In genomic region chr13:41583666-41584357, GRCm38 (mm10) we compare ENCODE assay signal across 10 mouse cellular contexts. TPM values are rescaled to one million over a fixed set of nuclear protein-coding genes. Genes with fewer than 3 reads are reported as not detected.
A peak's percentile ranks its signal among the peaks of the same experiment; 100 is the strongest.
DNase-seq lines count a peak whose midpoint lies in the region; ATAC-seq and TF ChIP-seq lines count a peak whose summit lies in the region.
"Had no signal": no experiment of that assay in that cellular context is flagged by ENCODE, and none has a peak within 500 bp of the region (broad histone marks: within the 10 kb centered on the region; RNA-seq: fewer than 3 reads in every experiment).

No protein-coding gene starts in this region.

- H3K9ac ChIP-seq in CH12.LX (ENCODE audit: insufficient read depth, low read depth): peak overlapping the region; percentile 86
- no peak overlapping the region for H3K9ac ChIP-seq in forebrain, postnatal 0 days
- H3K9ac ChIP-seq in forebrain, embryonic 15.5 days (replicated peaks): no peak overlapping the region

- in situ Hi-C loops in CH12.LX (cut with MboI; ENCODE audit: low pct_ligation_motif_present, low pct_unique_long_range_greater_than_20kb, low sequenced_read_pairs): loop anchor here (25.0 kb wide), 1 partner anchor 572 kb away; the partner anchor contains the start of genes Pak1ip1 and Tmem14c

- DNase-seq in layer of hippocampus, adult 2 months (ENCODE audit: low spot score in 2 of 2): no peak
- DNase-seq in layer of hippocampus, postnatal 10 days (ENCODE audit: low spot score in 2 of 2): no peak
- DNase-seq in 3T3-L1 (ENCODE audit: low read depth, low spot score) (peak; percentile 6), CH12.LX (ENCODE audit: extremely low read depth) (no peak)
- DNase-seq in urinary bladder, postnatal 36 days (ENCODE audit: low spot score in 2 of 2): no peak
- DNase-seq in forebrain, postnatal 0 days: no peak
- DNase-seq: cerebellum, adult 11-12 months; thymus, adult 18-20 months had no signal

- no peak for TF ChIP-seq RAD21 in CH12.LX (IDR thresholded peaks at IDR 0.05; ENCODE audit: low read depth, low read length)

- H3K36me3 ChIP-seq in CH12.LX (replicated peaks in 1 of 2; ENCODE audit: control insufficient read depth in 1 of 2, insufficient read depth in 1 of 2, low read length in 1 of 2): no peaks in the 10 kb centered on the region
- no peaks in the 10 kb centered on the region for H3K36me3 ChIP-seq in forebrain, postnatal 0 days (ENCODE audit: insufficient read depth)
- H3K36me3 ChIP-seq in forebrain, embryonic 15.5 days: no peaks in the 10 kb centered on the region

- no peaks in the 10 kb centered on the region for H3K79me2 ChIP-seq in CH12.LX (replicated peaks; ENCODE audit: control insufficient read depth, extremely low read depth, insufficient read depth, poor library complexity, severe bottlenecking)

- peak overlapping the region; percentile 10; the same call in 1 of the 2 replicates for H3K4me3 ChIP-seq in layer of hippocampus, adult 2 months
- peak overlapping the region in 2 of 3 experiments; percentile 26 to 52 for H3K4me3 ChIP-seq in CH12.LX (replicated peaks in 1 of 3; ENCODE audit: low read depth in 2 of 3, low read length in 2 of 3, poor library complexity in 1 of 3)
- no peak overlapping the region for H3K4me3 ChIP-seq in forebrain, postnatal 0 days (ENCODE audit: low read depth, low read length)
- no peak overlapping the region for H3K4me3 ChIP-seq in forebrain, embryonic 15.5 days

- no peak for TF ChIP-seq CTCF in layer of hippocampus, adult 2 months (conservative IDR thresholded peaks at IDR 0.05)
- no peak for TF ChIP-seq CTCF in CH12.LX (conservative IDR thresholded peaks at IDR 0.05 in 1 of 2, IDR thresholded peaks at IDR 0.05 in 1 of 2; ENCODE audit: low read depth in 2 of 2, low read length in 2 of 2)
- TF ChIP-seq CTCF in forebrain, postnatal 0 days (IDR thresholded peaks at IDR 0.05; ENCODE audit: low read depth): no peak

- peaks cover 11% of the 10 kb centered on the region for H3K9me3 ChIP-seq in CH12.LX (replicated peaks; ENCODE audit: low read length)
- H3K9me3 ChIP-seq in forebrain, postnatal 0 days (ENCODE audit: low read length): no peaks in the 10 kb centered on the region
- H3K9me3 ChIP-seq in forebrain, embryonic 15.5 days: no peaks in the 10 kb centered on the region

- peak overlapping the region; percentile 86 for H3K4me2 ChIP-seq in CH12.LX (ENCODE audit: insufficient read depth, low read depth, poor library complexity, severe bottlenecking)
- H3K4me2 ChIP-seq in forebrain, postnatal 0 days (ENCODE audit: low read depth): no peak overlapping the region
- H3K4me2 ChIP-seq in forebrain, embryonic 15.5 days (replicated peaks): no peak overlapping the region

- WGBS in forebrain, postnatal 0 days: 85% methylated on average over 7 of the region's 7 CpGs
- WGBS in forebrain, embryonic 15.5 days: 85% methylated on average over 7 of the region's 7 CpGs

- peak; percentile 28; the same call in 1 of the 2 replicates for TF ChIP-seq POLR2A in CH12.LX (IDR thresholded peaks at IDR 0.05; ENCODE audit: low read depth, low read length)

- peaks cover 0 to 10% of the 10 kb centered on the region in 2 experiments; a peak in 2 of 4 replicates for H3K4me1 ChIP-seq in CH12.LX (ENCODE audit: control insufficient read depth in 1 of 2, insufficient read depth in 2 of 2)
- H3K4me1 ChIP-seq in forebrain, postnatal 0 days (ENCODE audit: insufficient read depth): peaks cover 7% of the 10 kb centered on the region; the same call in 1 of the 2 replicates
- H3K4me1 ChIP-seq in forebrain, embryonic 15.5 days: no peaks in the 10 kb centered on the region

- ATAC-seq in inflammation-experienced regulatory T-cells, adult 6 months: peak; percentile 94
- no peak for ATAC-seq in forebrain, postnatal 0 days
- no peak for ATAC-seq in forebrain, embryonic 15.5 days (replicated peaks)

- dilution Hi-C loops in CH12.LX (cut with MboI; ENCODE audit: extremely low pct_ligation_motif_present, extremely low pct_unique_long_range_greater_than_20kb, low sequenced_read_pairs): no loop called here

- no peaks in the 10 kb centered on the region for H3K27me3 ChIP-seq in CH12.LX (replicated peaks)
- no peaks in the 10 kb centered on the region for H3K27me3 ChIP-seq in forebrain, postnatal 0 days (ENCODE audit: insufficient read depth, low read length)
- H3K27me3 ChIP-seq in forebrain, embryonic 15.5 days: no peaks in the 10 kb centered on the region

- peak overlapping the region; percentile 69 for H3K27ac ChIP-seq in layer of hippocampus, adult 2 months
- H3K27ac ChIP-seq in CH12.LX (ENCODE audit: insufficient read depth, low read depth): peak overlapping the region; percentile 58; the same call in 1 of the 2 replicates
- H3K27ac ChIP-seq in forebrain, postnatal 0 days (ENCODE audit: low read depth, low read length): no peak overlapping the region
- no peak overlapping the region for H3K27ac ChIP-seq in forebrain, embryonic 15.5 days (replicated peaks)

- no peak for TF ChIP-seq EP300 in CH12.LX (IDR thresholded peaks at IDR 0.05; ENCODE audit: low read length)

TF ChIP-seq in CH12.LX, 34 proteins besides CTCF, POLR2A, EP300 and RAD21:
- TF ChIP-seq TCF12 (IDR thresholded peaks at IDR 0.05; ENCODE audit: low read depth, low read length) (no peak), GABPA (IDR thresholded peaks at IDR 0.05; ENCODE audit: insufficient replicate concordance, low read depth, low read length) (no peak), HCFC1 (IDR thresholded peaks at IDR 0.05; ENCODE audit: low read depth, low read length) (no peak; the same call in 1 of the 2 replicates), ZKSCAN1 (IDR thresholded peaks at IDR 0.05; ENCODE audit: borderline replicate concordance, low read depth, low read length) (peak; percentile 76), CHD1 (IDR thresholded peaks at IDR 0.05; ENCODE audit: low read depth, low read length) (no peak), USF2 (conservative IDR thresholded peaks at IDR 0.05; ENCODE audit: low read depth, low read length) (no peak), IRF4 (IDR thresholded peaks at IDR 0.05; ENCODE audit: low read depth, low read length) (peak; percentile 79), JUND (conservative IDR thresholded peaks at IDR 0.05; ENCODE audit: low read depth, low read length) (no peak)

RNA-seq across cellular contexts. Expression of gene Tmem170b, which starts 21.9 kb away (rescaled TPM):
- 10 to 100 TPM; 88.6 to 91.0 TPM for total RNA-seq in layer of hippocampus, adult 2 months (2021)
- total RNA-seq in layer of hippocampus, postnatal 10 days (2021): 10 to 100 TPM; 88.5 to 95.5 TPM
- 5.0 and 5.4 TPM in 2 replicates for total RNA-seq in CH12.LX (2012; rRNA removed)
- 4.9 and 5.5 TPM in 2 replicates for total RNA-seq in CH12.LX (2014; rRNA removed)
- 5.2 and 5.9 TPM in 2 replicates for polyA plus RNA-seq in CH12.LX (2012; ENCODE audit: insufficient read length, low read depth)
- polyA plus RNA-seq in inflammation-experienced regulatory T-cells, adult 6 months (2017; shearing (Covaris generic)): 10 to 100 TPM in 2 of 3 experiments, 1 to 10 TPM in 1; 8.4 to 13.6 (median 11.5) TPM
- total RNA-seq in forebrain, postnatal 0 days (2014; rRNA removed): 32.9 and 35.6 TPM in 2 replicates
- 19.2 and 33.7 TPM in 2 replicates for polyA plus RNA-seq in forebrain, postnatal 0 days (2015; fragmentation: Nextera tagmentation; extraction: Ambion mirVana)
- 43.4 and 46.0 TPM in 2 replicates for polyA plus RNA-seq in forebrain, embryonic 15.5 days (2015; fragmentation: Nextera tagmentation; extraction: Ambion mirVana)

Comparison
In these comparisons a context has a peak if more than half of its experiments do, and no peak if none do; other contexts are left out.
1. H3K27ac ChIP-seq: peak in layer of hippocampus, adult 2 months (single experiment) and CH12.LX (single experiment); none in forebrain, postnatal 0 days (single experiment) and forebrain, embryonic 15.5 days (single experiment).
2. H3K4me3 ChIP-seq: peak in layer of hippocampus, adult 2 months (single experiment) and CH12.LX (2 of 3); none in forebrain, postnatal 0 days (single experiment) and forebrain, embryonic 15.5 days (single experiment).